Mouse (Mus musculus) embryonic stem cell, embryonic (primary cell): ENCODE measurements around the gene Elp4.

Experiments
- CTCF ChIA-PET, 4 experiments: fragments of 300-600 bp in 2 of 4; fragments of 350-600 bp in 2 of 4; sonication (Branson Sonifier 250); formaldehyde crosslinking; loops; one replicate each; lab custom pipeline; 2022; ENCODE audit warnings: inconsistent platforms in 2 of 4; lab: Charles Lee
- POLR2A ChIA-PET, 4 experiments: fragments of 300-600 bp in 2 of 4; fragments of 350-600 bp in 2 of 4; sonication (Branson Sonifier 250); formaldehyde crosslinking; loops; one replicate each; lab custom pipeline; 2022; ENCODE audit warnings: antibody characterized with exemption in 4 of 4, inconsistent platforms in 1 of 4; lab: Charles Lee

Gene Elp4

DNA sequence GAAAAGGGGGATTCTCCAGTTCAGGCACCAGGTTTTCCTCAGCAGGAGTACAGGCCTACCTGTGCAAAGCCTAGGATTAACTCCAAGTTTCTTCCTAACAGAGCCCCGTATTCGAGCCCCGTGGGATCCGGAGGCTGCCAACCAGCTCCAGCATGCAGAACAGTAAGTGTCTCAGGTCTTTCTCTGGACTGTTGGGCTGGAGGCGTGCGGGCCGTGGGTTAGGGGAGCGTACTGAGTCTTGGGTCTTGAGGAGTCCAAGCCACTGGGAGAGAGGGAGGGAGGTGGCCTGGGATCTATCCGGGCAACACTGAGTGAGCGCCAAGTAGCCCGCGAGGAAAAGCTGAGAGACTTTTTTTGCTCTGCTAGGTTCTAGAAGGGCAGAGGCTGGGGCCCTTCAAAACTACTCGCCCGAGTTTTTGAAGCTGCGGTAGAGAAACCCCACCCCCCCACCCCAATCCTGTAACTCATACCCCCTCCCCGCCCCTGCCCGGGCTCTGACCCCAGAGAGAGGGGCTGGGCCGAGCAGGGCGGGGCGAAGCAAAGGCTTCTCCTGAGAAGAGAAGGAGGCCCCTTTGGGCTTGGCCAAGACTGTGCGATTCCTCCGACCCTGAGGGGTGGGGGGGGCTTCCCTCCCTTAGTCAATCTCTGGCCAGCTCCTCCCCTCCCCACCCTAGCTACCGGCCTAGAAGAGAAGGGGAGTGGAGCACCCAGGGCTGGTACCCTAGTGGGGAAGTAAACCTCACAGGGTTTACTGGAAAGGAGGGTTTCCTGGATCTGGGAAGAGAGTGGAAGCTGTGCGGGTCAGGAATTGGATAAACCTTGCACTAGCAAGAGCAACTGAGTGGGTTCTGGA is 224.0 kb downstream of the Elp4 start:
- ChIA-PET CTCF (interaction anchor here in 1 of 4 experiments (0.6 to 1.6 kb wide), 4 partner anchors 12 to 514 kb away, joined by 3 read pairs; no protein-coding TSS in a partner anchor), POLR2A (interaction anchor here in 2 of 4 experiments (0.7 to 3.4 kb wide), 5 partner anchors 8 to 18 kb away, joined by 3 to 23 read pairs (median 4); partner anchors contain the start of gene Pax6 (in 2 of the 2))

DNA sequence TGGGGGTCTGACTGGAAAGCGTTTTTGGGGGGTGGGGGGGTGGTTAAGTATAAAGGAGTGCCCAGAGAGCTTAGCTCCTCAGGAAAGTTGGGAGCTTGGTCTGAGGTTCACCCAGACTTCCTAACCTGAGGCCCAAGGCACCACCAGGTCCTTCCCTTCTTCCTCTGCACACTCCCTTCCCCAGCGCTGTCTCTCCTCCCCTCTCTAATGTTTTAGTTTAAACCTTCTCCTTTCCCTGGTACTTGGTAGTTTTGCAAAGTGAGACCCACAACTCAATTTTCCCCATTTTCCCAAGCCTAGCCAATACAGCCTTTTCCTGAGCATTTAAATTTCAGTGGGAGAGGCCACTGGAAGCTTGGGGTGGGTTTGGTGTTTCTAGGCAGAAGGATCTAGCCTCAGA is 225.0 kb downstream of the Elp4 start:
- ChIA-PET POLR2A (interaction anchor here in 1 of 4 experiments (0.6 to 3.4 kb wide), 4 partner anchors 10 to 17 kb away, joined by 4 to 27 read pairs (median 14); partner anchors contain the start of gene Pax6), CTCF (interaction anchor here in 2 of 4 experiments (1.0 to 3.8 kb wide), 3 partner anchors 8 to 63 kb away, joined by 3 to 20 read pairs (median 3); partner anchors contain the start of gene Pax6 (in 1 of the 2))

DNA sequence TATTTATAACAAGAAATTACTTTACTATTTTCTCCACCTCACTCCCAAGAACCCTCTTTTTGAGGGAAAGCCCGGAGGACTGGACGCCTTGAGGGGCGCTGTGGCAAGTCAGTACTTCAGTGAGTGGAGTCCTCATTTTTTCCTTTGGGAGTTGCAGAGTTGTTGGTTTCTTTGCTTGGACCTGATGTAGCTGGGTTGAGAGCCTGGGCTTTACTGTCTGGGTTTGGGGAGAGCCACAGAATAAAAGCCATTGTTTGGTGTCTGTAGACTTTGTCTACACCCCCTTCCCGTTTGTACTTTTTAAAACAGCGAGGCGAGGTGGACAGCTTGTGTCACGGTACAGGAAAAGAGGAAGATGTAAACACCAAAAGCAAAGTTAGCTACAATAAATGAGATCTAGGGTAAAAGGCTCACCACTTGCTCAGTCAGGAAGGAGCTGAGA is 225.5 kb downstream of the Elp4 start:
- POLR2A ChIA-PET, result interaction anchor here in 2 of 4 experiments (0.6 to 3.2 kb wide), 5 partner anchors 8 to 17 kb away, joined by 3 to 27 read pairs (median 4); partner anchors contain the start of gene Pax6 (in 1 of the 2)
- CTCF ChIA-PET, result interaction anchor here in 3 of 4 experiments (1.0 to 3.8 kb wide), 4 partner anchors 9 to 62 kb away, joined by 3 to 20 read pairs (median 4); partner anchors contain the start of gene Pax6 (in 1 of the 3)

- ChIA-PET CTCF (interaction anchor here in 2 of 4 experiments (0.6 to 3.8 kb wide), 4 partner anchors 9 to 546 kb away, joined by 4 to 20 read pairs (median 6); no protein-coding TSS in a partner anchor), POLR2A (interaction anchor here (0.7 to 3.2 kb wide), 8 partner anchors 9 to 307 kb away, joined by 3 to 27 read pairs (median 4); partner anchors contain the start of gene Pax6 (in 1 of the 4))
Measured at GRCm38 (mm10) chr2:105678306-105678705, 226.1 kb downstream of the Elp4 start.

GRCm38 (mm10) chr2:105677434-105678105 is 226.8 kb downstream of the Elp4 start:
- POLR2A ChIA-PET, result interaction anchor here (0.6 to 3.2 kb wide), 22 partner anchors 8 to 307 kb away, joined by 3 to 27 read pairs (median 4); partner anchors contain the start of genes Elp4 (in 2 of the 4), Immp1l (in 2 of the 4) and Pax6 (in 1 of the 4)
- CTCF ChIA-PET, result interaction anchor here (0.6 to 3.8 kb wide), 9 partner anchors 10 to 545 kb away, joined by 3 to 20 read pairs (median 4); no protein-coding TSS in a partner anchor

DNA sequence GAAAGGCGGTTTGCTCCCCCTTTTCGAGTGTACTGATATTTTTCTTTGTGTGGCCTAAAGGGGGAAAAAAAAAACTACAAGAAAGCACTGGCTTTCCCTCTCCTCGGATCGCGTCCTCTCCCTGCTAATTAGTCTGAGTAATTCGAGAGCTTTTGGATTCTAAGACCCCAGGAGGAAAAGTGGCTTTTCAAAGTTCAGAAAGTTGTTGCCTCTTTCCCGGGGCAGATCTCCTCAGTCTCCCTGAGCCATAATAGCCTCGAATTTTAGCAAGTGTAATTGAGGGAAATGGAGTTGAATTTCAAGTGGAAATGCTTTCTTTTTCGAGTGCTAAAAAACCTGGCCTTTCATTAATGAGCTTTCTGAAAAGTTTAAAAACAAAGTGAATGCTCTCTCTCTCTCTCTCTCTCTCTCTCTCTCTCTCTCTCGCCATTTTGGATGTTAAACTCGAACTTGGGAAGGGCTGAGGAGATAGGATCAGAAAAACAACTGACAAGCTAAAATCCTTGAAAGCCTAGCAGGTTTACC is 227.4 kb downstream of the Elp4 start:
- POLR2A ChIA-PET, result interaction anchor here (0.5 to 3.2 kb wide), 27 partner anchors 8 to 805 kb away, joined by 3 to 27 read pairs (median 3); partner anchors contain the start of genes Elp4 (in 1 of the 4), Immp1l (in 1 of the 4) and Pax6 (in 1 of the 4)
- CTCF ChIA-PET, result interaction anchor here (0.6 to 3.8 kb wide), 8 partner anchors 10 to 321 kb away, joined by 3 to 20 read pairs (median 4); no protein-coding TSS in a partner anchor

DNA sequence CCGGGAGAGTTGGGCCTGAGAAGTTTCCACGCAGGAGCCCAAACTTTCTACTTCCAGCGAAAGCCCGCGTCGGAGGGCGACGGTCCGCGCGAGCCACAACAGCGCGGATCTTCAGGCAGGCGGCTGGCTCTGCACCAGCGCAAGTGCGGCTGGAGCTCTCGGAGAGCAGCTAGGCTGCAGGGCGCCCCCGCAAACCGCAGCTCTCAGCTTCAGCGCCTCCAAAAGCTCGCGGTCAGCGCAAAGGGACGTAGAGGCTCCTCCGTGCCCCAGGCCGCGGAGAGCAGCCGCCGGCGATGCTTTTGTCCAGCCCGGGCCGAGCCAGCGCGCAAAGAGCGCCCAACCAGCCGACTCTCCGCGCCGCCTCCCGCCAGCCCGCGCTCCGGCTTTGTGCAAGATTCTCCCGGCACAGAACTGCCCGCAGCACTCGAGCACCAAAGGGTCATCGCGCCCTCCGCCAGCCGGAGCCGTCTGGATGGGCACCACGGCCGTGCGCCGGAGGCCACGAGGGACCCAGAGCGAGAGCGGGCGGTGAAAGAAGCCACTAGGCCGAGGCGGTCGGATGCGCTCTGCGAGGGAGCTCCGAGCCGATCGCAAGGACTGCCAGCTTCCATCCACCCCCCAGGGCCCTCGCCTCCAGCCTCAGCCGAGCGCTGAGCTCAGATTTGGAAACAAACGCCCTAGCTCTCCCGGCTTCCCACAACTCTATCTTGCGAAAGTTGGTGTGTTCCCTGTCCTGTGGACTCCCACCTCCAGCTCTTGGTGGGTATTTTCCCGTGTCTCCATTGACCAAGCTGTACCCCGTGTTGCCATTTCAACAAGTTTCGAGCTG is 228.1 kb downstream of the Elp4 start:
- ChIA-PET POLR2A (interaction anchor here (0.5 to 3.2 kb wide), 23 partner anchors 8 to 804 kb away, joined by 3 to 27 read pairs (median 4); partner anchors contain the start of genes Elp4 (in 1 of the 4), Immp1l (in 1 of the 4) and Pax6 (in 1 of the 4)), CTCF (interaction anchor here (0.6 to 3.8 kb wide), 5 partner anchors 11 to 321 kb away, joined by 3 to 20 read pairs (median 3); no protein-coding TSS in a partner anchor)

DNA sequence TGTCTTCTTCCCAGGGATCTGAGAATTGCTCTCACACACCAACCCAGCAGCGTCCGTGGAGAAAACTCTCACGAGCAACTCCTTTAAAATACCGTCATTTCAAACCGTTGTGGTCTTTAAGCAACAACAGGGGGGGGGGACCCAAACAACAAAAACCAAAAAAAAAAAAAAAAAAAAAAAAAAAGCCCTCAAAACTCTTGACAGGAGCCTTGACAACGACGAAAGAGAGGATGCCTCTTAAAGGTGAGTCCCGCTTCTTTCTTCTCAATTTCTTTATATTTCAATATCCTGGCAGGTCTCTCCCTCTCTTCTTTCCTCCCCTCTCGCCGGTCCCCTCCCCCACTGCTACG is 228.7 kb downstream of the Elp4 start:
- CTCF ChIA-PET, result interaction anchor here in 1 of 4 experiments (3.8 kb wide), 1 partner anchor 12 kb away, joined by 20 read pairs; no protein-coding TSS in a partner anchor

DNA sequence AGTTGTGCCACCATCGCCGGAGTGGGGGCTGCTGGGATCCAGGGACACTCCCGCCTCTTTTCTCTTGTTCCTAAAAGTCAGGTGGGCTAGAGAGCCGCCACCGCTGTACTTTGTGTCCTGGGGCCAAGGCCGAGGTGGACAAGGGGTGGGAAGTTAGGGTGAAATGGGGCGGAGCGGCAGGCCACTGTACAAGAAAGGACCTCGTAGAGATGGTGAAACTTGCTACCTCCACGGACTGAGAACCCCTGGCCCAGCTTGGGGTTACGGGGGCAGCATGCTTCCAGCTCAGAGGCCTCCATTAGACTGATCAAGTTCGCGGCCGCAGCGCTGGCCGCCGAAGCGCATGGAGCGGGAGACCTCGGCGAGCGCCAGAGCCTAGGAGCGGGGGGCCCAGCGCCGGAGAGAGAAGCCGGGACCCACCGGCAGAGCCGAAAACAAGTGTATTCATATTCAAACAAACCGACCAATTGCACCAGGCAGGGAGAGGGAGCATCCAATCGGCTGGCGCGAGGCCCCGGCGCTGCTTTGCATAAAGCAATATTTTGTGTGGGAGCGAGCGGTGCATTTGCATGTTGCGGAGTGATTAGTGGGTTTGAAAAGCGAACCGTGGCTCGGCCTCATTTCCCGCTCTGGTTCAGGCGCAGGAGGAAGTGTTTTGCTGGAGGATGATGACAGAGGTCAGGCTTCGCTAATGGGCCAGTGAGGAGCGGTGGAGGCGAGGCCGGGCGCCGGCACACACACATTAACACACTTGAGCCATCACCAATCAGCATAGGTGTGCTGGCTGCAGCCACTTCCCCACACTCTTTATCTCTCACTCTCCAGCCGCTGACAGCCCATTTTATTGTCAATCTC is 229.3 kb downstream of the Elp4 start:
- ChIA-PET POLR2A (interaction anchor here in 1 of 4 experiments (0.7 kb wide), 1 partner anchor 14 kb away, joined by 3 read pairs; no protein-coding TSS in a partner anchor), CTCF (interaction anchor here in 1 of 4 experiments (0.6 kb wide), 1 partner anchor 194 kb away, joined by 4 read pairs; no protein-coding TSS in a partner anchor)

More for the DNA sequence above, 228.7 kb downstream of the Elp4 start:
- POLR2A ChIA-PET, result interaction anchor here in 2 of 4 experiments (0.7 to 3.0 kb wide), 2 partner anchors 13 to 14 kb away, joined by 4 to 25 read pairs; no protein-coding TSS in a partner anchor

- CTCF ChIA-PET, result no interaction called here
- POLR2A ChIA-PET, result interaction anchor here in 2 of 4 experiments (0.5 to 0.9 kb wide), 6 partner anchors 8 to 1881 kb away, joined by 3 to 4 read pairs (median 3); no protein-coding TSS in a partner anchor
Measured at GRCm38 (mm10) chr2:105674061-105674874, 230.1 kb downstream of the Elp4 start.

DNA sequence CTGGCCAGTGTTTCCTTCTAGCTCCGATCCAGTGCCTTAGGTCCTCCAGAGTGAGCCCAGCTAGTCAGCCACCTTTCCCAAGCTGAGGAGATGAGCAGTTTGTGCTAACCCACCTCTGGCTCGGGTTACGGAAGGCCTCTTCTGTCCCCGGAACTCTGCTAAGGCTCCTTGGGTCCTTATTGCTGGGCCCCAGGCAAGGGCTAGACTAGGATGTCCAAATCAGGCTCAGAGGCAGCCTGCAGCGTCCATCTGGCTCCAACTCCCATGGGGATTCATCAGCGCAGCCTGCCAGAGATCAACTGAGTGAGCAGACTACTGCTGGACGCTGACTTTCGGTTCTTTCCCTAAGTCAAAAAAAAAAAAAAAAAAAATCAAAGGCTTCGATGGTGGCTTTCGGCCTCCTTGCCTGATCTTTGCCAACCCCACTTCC is 230.7 kb downstream of the Elp4 start:
- POLR2A ChIA-PET, result interaction anchor here in 2 of 4 experiments (0.7 to 2.8 kb wide), 4 partner anchors 7 to 20 kb away, joined by 3 to 21 read pairs (median 4); no protein-coding TSS in a partner anchor
- CTCF ChIA-PET, result no interaction called here

GRCm38 (mm10) chr2:105673054-105673453 is 231.3 kb downstream of the Elp4 start:
- ChIA-PET CTCF (interaction anchor here in 1 of 4 experiments (1.8 kb wide), 1 partner anchor 150 kb away, joined by 5 read pairs; no protein-coding TSS in a partner anchor), POLR2A (interaction anchor here in 1 of 4 experiments (0.7 to 2.8 kb wide), 4 partner anchors 8 to 15 kb away, joined by 3 to 21 read pairs (median 3); no protein-coding TSS in a partner anchor)

DNA sequence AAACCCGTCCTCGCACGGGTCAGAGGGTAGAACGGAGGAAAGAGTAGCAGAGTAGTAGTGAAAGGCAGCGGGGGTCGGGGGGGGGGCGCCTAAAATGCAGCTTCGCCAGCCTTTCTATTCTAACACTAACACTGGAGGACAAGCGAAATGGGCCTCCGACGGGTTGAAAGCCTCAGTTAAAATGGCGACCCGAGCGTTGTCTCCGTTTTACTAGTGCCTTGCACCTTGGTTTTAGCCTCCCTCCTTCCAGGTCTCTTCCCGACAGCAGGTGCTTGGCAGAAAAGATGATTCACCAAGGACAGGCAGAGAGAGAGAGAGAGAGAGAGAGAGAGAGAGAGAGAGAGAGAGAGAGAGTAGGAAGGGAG is 231.8 kb downstream of the Elp4 start:
- CTCF ChIA-PET, result interaction anchor here in 2 of 4 experiments (0.6 to 1.8 kb wide), 2 partner anchors 149 to 521 kb away, joined by 5 read pairs; no protein-coding TSS in a partner anchor
- POLR2A ChIA-PET, result interaction anchor here in 2 of 4 experiments (0.6 to 2.8 kb wide), 5 partner anchors 8 to 540 kb away, joined by 3 to 21 read pairs (median 3); partner anchors contain the start of genes Elp4 (in 1 of the 2) and Immp1l (in 1 of the 2)
